Mouse (Mus musculus): ENCODE data around the gene Fam20a. TPM values are rescaled to one million over a fixed set of nuclear protein-coding genes. Genes with fewer than 3 reads are reported as not detected.

Gene Fam20a
- polyA plus RNA-seq, 1 experiment = not detected

GRCm38 (mm10) chr11:109676621-109677373 lies 45.3 kb downstream of the Fam20a start:
- Histone ChIP-seq H3K4me1 (ENCODE audit: control insufficient read depth, insufficient read depth, low read length) (no peaks in the 10 kb centered on the region), H3K4me3 (ENCODE audit: insufficient read depth, low read depth, low read length) (no peak overlapping the region), H3K27ac (ENCODE audit: insufficient read depth, low read depth, low read length) (no peak overlapping the region)
- TF ChIP-seq POLR2A (IDR thresholded peaks at IDR 0.05; ENCODE audit: insufficient read depth, low read depth, low read length) (no peak), CTCF (IDR thresholded peaks at IDR 0.05; ENCODE audit: insufficient read depth, low read depth, low read length) (no peak)
- WGBS = 50% methylated on average over 12 of the region's 12 CpGs

- Histone ChIP-seq H3K27ac (ENCODE audit: insufficient read depth, low read depth, low read length) (no peak overlapping the region), H3K4me3 (ENCODE audit: insufficient read depth, low read depth, low read length) (no peak overlapping the region), H3K4me1 (ENCODE audit: control insufficient read depth, insufficient read depth, low read length) (peaks cover 4% of the 10 kb centered on the region; the same call in 1 of the 2 replicates)
- no peak for TF ChIP-seq CTCF (IDR thresholded peaks at IDR 0.05; ENCODE audit: insufficient read depth, low read depth, low read length)
- TF ChIP-seq POLR2A (IDR thresholded peaks at IDR 0.05; ENCODE audit: insufficient read depth, low read depth, low read length) = no peak
- WGBS = 91% methylated on average over 9 of the region's 9 CpGs
Measured at GRCm38 (mm10) chr11:109675771-109676170, 46.3 kb downstream of the Fam20a start.

GRCm38 (mm10) chr11:109675208-109675607 lies 46.9 kb downstream of the Fam20a start:
- Histone ChIP-seq H3K4me1 (ENCODE audit: control insufficient read depth, insufficient read depth, low read length) (peaks cover 7% of the 10 kb centered on the region; the same call in 1 of the 2 replicates), H3K4me3 (ENCODE audit: insufficient read depth, low read depth, low read length) (no peak overlapping the region), H3K27ac (ENCODE audit: insufficient read depth, low read depth, low read length) (no peak overlapping the region)
- TF ChIP-seq POLR2A (IDR thresholded peaks at IDR 0.05; ENCODE audit: insufficient read depth, low read depth, low read length) (no peak), CTCF (IDR thresholded peaks at IDR 0.05; ENCODE audit: insufficient read depth, low read depth, low read length) (no peak)
- 89% methylated on average over 3 of the region's 3 CpGs for WGBS

- no peak overlapping the region for H3K4me3 ChIP-seq (ENCODE audit: insufficient read depth, low read depth, low read length)
- TF ChIP-seq POLR2A (IDR thresholded peaks at IDR 0.05; ENCODE audit: insufficient read depth, low read depth, low read length) (no peak), CTCF (IDR thresholded peaks at IDR 0.05; ENCODE audit: insufficient read depth, low read depth, low read length) (no peak)
- WGBS = 82% methylated on average over 11 of the region's 11 CpGs
- no peak overlapping the region for H3K27ac ChIP-seq (ENCODE audit: insufficient read depth, low read depth, low read length)
- peaks cover 7% of the 10 kb centered on the region; the same call in 1 of the 2 replicates for H3K4me1 ChIP-seq (ENCODE audit: control insufficient read depth, insufficient read depth, low read length)
Measured at GRCm38 (mm10) chr11:109674542-109674941, 47.5 kb downstream of the Fam20a start.

- WGBS = 90% methylated on average over 7 of the region's 7 CpGs
- TF ChIP-seq CTCF (IDR thresholded peaks at IDR 0.05; ENCODE audit: insufficient read depth, low read depth, low read length) (no peak), POLR2A (IDR thresholded peaks at IDR 0.05; ENCODE audit: insufficient read depth, low read depth, low read length) (no peak)
- Histone ChIP-seq H3K4me3 (ENCODE audit: insufficient read depth, low read depth, low read length) (no peak overlapping the region), H3K27ac (ENCODE audit: insufficient read depth, low read depth, low read length) (no peak overlapping the region), H3K4me1 (ENCODE audit: control insufficient read depth, insufficient read depth, low read length) (peaks cover 7% of the 10 kb centered on the region; the same call in 1 of the 2 replicates)
Measured at GRCm38 (mm10) chr11:109673741-109674140, 48.3 kb downstream of the Fam20a start.

GRCm38 (mm10) chr11:109672881-109673739 lies 49.0 kb downstream of the Fam20a start:
- H3K4me1 ChIP-seq (ENCODE audit: control insufficient read depth, insufficient read depth, low read length) = peaks cover 7% of the 10 kb centered on the region; the same call in 1 of the 2 replicates
- 74% methylated on average over 21 of the region's 21 CpGs for WGBS
- no peak overlapping the region for H3K4me3 ChIP-seq (ENCODE audit: insufficient read depth, low read depth, low read length)
- TF ChIP-seq CTCF (IDR thresholded peaks at IDR 0.05; ENCODE audit: insufficient read depth, low read depth, low read length) = no peak
- TF ChIP-seq POLR2A (IDR thresholded peaks at IDR 0.05; ENCODE audit: insufficient read depth, low read depth, low read length) = no peak
- no peak overlapping the region for H3K27ac ChIP-seq (ENCODE audit: insufficient read depth, low read depth, low read length)

GRCm38 (mm10) chr11:109672396-109672795 lies 49.7 kb downstream of the Fam20a start:
- H3K4me1 ChIP-seq (ENCODE audit: control insufficient read depth, insufficient read depth, low read length) = peaks cover 11% of the 10 kb centered on the region; the same call in 1 of the 2 replicates
- H3K4me3 ChIP-seq (ENCODE audit: insufficient read depth, low read depth, low read length) = no peak overlapping the region
- 83% methylated on average over 8 of the region's 8 CpGs for WGBS
- TF ChIP-seq CTCF (IDR thresholded peaks at IDR 0.05; ENCODE audit: insufficient read depth, low read depth, low read length) (no peak), POLR2A (IDR thresholded peaks at IDR 0.05; ENCODE audit: insufficient read depth, low read depth, low read length) (no peak)
- no peak overlapping the region for H3K27ac ChIP-seq (ENCODE audit: insufficient read depth, low read depth, low read length)

GRCm38 (mm10) chr11:109672021-109672324 lies 50.1 kb downstream of the Fam20a start:
- peaks cover 13% of the 10 kb centered on the region; the same call in 1 of the 2 replicates for H3K4me1 ChIP-seq (ENCODE audit: control insufficient read depth, insufficient read depth, low read length)
- WGBS = 68% methylated on average over 5 of the region's 5 CpGs

More at GRCm38 (mm10) chr11:109672021-109672324, 50.1 kb downstream of the Fam20a start:
- TF ChIP-seq CTCF (IDR thresholded peaks at IDR 0.05; ENCODE audit: insufficient read depth, low read depth, low read length) = no peak
- TF ChIP-seq POLR2A (IDR thresholded peaks at IDR 0.05; ENCODE audit: insufficient read depth, low read depth, low read length) = no peak
- Histone ChIP-seq H3K4me3 (ENCODE audit: insufficient read depth, low read depth, low read length) (no peak overlapping the region), H3K27ac (ENCODE audit: insufficient read depth, low read depth, low read length) (no peak overlapping the region)

All from olfactory bulb, adult 2 months (tissue).